Mouse (Mus musculus) c-Kit-positive CD71-positive TER-119-negative erythroid progenitor cells, embryonic 14.5 days (primary cell): ENCODE data around the gene Arid1a.
A peak's percentile ranks its signal among the peaks of the same experiment; 100 is the strongest.
"Not testable (repeated sequence)": the region's sequence is repeated elsewhere in the genome, so short reads cannot be mapped to it uniquely, and the experiment has no call there.

Experiments
- DNase-seq: peaks from one replicate; pipeline ENCODE4 v3.0.0-alpha.2; 2013; ENCODE audit warnings: low read depth

Arid1a gene

DNA sequence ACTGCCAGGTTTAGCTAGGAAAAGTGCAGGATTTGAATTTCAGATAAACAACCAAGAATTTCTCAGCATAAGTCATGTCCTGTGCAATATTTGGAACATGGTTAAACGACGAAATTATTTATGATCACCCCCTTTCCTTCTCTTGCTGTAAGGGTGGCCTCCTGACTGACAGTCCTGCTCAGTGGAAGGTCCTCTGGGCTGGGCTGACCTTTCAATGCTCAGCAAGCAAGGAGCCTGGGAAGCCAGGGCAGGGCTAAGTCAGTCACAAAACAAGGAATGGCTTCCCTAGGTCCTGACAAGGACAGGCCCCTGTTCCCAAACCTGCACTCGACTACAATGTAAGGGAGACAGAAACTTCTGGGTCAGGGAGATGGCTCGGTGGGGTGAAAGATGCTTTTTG lies 104.6 kb downstream of the Arid1a start:
- no peak for DNase-seq

GRCm38 (mm10) chr4:133651445-133651844 lies 105.1 kb downstream of the Arid1a start:
- DNase-seq = no peak

DNA sequence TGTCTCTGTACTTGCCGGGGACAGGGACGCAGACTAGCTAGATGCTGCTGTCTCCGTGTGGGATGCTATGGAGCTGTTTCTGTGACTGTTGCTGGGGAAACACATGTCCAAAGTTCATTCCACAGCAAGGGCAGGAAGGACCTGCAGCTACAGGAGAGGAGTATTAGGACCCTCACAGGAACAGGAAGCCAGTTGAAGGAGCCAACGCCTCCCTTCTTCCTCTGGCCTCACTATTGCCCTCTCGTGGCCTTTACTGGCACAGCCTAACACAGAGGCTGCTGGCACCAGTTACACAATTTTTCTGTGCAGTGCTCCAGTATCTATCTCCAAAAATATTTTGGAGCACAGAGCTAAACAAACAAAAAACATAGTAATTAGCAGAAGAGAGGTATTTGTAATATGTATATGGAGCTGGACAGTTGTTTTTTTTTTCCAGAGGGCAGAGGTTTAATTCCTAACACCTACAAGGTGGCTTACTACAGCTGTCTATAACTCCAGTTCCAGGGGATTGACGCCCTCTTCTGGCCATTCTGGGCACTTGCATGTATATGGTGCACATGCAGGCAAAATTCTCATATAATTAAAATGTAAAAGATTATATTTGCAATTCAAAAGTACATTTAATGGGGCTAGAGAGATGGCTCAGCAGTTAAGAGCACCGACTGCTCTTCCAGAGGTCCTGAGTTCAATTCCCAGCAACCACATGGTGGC lies 106.4 kb downstream of the Arid1a start, which contains the start of gene Zdhhc18:
Gene Zdhhc18 (minus strand): TSS at position 166 of the 711 bp plus-strand sequence.
- peak; percentile 75 for DNase-seq

GRCm38 (mm10) chr4:133649464-133649863 lies 107.1 kb downstream of the Arid1a start:
- DNase-seq = not testable (repeated sequence)

DNA sequence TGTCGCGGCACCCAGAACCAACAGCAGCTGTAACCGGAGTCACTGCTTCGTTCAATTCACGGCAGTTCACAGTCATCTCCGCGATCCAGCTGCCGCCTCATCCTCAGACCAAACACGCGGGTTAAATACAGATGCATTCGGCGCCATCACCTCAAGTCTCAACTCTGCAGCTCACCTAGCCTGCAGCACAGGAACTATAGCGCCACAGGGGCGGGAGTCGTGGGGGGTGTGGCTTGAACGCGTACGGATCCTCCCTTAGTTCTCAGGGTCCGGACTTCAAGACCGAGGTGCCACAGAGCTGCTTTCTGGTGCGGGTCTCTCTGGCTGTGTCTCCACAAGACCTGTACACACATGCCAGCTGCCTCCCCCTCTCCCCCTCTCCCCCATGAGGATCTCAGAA lies 110.9 kb downstream of the Arid1a start:
- no peak for DNase-seq

GRCm38 (mm10) chr4:133645195-133645594 lies 111.4 kb downstream of the Arid1a start:
- DNase-seq = no peak

GRCm38 (mm10) chr4:133634043-133634410 lies 122.5 kb downstream of the Arid1a start:
- DNase-seq = no peak

DNA sequence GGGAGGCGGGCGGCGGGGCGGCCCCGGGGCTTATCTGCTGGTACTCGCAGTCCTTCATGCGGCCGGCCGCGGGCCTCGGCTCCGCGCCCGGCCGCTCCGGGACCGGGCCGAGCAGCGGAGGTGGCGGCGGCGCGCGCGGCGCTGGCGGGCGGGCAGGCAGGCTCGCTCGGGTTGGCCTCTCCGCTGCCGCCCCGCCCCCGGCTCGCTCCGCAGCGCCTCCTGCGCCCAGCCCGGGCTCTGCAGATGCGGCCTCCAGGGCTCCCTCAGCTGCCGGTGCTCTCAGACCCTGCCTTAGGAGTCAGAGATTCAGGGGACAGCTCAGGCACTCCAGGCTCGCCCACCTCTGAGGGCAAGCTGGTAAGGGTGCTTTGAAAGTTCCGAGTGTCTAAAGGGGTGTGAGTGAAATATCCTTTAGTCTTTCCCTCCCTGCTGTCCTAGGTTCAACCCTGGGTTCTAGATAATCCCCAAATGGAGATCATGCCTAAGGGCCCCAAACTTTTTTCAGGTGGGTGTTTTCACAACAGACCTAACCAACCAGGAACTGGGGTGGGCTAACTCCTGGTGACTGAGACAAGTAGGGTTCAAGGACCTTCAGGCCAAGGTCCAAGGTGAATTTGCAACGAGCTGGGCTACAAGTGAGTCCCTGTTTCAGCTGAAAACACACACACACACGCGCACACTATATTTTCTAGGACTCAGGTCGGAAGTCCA lies 123.1 kb downstream of the Arid1a start:
- peak; percentile 76 for DNase-seq

- DNase-seq = no peak
These were observed 123.9 kb downstream of the Arid1a start for GRCm38 (mm10) chr4:133632483-133633327.

DNA sequence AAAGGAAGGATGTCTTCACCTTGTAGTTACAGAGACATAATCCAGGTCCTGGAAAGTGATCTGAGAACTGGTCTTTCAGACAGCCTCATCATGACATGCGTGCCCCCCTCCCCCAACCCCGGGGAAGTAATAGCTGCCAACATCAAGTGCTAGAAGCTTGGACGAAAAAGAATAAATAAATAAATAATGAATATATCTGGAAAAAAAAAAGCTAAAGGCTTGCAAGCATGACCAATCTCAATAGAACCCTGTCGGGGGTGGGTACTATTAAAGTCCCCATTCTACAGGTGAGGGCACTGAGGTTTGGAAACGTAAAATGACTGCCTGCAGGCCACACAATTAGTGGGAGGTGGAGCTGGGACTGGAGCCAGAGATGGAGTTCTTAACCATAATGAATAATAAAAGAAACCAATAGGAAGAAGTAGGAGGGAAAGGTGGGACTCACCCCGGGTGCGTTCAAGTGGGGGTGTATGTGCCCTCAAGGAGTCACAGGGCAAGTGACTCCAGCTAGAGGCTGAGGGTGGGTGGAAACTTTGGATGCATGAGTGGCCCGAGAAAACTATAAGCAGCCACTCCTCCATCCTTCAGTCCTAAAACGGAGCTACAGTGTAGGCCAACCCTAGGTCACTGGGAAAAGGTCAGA lies 124.7 kb downstream of the Arid1a start:
- no peak for DNase-seq

GRCm38 (mm10) chr4:133631071-133631768 lies 125.3 kb downstream of the Arid1a start:
- DNase-seq = no peak

GRCm38 (mm10) chr4:133630326-133630920 lies 126.1 kb downstream of the Arid1a start:
- DNase-seq = no peak

GRCm38 (mm10) chr4:133629191-133629590 lies 127.4 kb downstream of the Arid1a start:
- DNase-seq = no peak
